Mouse (Mus musculus): ENCODE results near the gene Selenon. TPM values are rescaled to one million over a fixed set of nuclear protein-coding genes. Genes with fewer than 3 reads are reported as not detected.
A peak's percentile ranks its signal among the peaks of the same experiment; 100 is the strongest.

Selenon gene
- total RNA-seq, 1 experiment from 2014 or later = 35.2 TPM

- peak; percentile 68 for DNase-seq
These were observed 26.4 kb upstream of the Selenon start for GRCm38 (mm10) chr4:134578407-134578806.

DNA sequence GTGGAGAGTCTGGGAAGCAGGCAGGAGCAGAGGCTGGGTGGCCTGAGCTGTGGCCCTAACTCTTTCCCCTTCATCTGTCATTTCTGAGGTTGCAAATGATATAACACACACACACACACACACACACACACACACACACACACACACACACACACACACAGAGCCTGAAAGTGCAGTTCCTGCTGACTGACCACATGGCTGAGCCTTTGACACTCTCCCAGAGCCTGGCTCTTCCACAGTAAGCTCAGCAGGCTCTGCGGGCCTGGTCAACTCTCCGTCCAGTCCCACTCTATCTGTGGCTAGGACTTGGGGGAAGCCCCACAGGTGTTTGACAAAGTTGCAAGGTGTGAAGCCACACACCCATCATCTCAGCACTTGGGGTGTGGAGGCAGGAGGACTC is 25.3 kb upstream of the Selenon start:
- no peak for DNase-seq

DNA sequence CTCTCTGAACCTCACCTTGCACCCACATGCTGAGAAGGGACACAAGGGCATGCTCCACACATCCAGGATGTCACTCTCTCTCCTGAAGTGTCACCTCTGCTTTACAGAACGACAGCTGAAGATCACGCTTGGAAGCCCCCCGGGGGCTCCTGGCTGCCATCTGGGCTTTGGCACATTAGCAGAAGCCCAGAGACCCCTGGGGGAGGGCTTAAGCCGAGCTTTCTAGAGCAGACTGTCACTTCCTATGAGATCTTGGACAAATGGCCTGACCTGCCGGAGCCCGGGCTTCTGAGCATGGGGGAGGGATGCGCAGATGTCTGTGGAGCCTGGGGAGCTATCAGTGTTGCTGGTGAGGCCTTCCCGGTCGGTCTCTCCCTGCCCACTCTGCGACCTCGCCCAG is 23.5 kb upstream of the Selenon start:
- no peak for DNase-seq

GRCm38 (mm10) chr4:134572449-134573300 is 20.7 kb upstream of the Selenon start:
- DNase-seq = no peak

- DNase-seq = no peak
These were observed 18.9 kb upstream of the Selenon start for GRCm38 (mm10) chr4:134570704-134571451.

DNA sequence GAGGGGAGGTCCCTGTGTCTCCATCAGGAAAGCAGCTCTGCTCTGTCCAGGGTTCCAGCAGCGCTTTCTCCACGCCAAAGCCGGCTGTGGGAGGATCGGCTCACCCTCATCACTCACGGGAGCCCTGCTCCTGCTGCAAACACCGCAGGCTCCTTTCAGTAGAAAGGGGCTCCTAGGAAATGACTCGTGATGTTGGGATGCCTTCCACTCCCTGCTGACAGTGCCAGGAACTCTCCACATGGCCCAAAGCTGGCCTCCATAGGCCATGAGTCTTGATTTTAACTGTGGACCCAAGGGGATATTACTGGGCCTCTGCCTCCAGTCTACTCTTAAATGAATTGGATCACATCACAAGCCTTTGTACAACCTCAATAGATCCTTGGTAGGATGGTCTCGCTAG is 17.9 kb upstream of the Selenon start:
- DNase-seq = no peak

DNA sequence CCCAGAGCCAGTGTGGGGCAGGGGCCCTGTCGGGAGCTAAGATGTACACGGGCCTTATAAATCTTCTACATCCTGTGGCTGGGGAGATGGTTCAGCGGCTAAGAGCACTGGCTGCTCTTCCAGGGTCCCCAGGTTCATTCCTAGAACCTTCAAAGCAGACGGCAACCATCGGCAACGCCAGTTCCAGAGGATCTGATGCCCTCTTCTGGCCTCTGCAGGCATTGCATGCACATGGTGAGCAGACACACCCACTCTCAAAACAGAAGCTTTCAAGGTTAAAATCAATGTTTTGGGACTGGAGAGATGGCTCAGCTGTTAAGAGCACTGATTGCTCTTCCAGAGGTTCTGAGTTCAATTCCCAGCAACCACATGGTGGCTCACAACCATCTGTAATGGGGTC is 17.2 kb upstream of the Selenon start:
- no peak for DNase-seq

DNA sequence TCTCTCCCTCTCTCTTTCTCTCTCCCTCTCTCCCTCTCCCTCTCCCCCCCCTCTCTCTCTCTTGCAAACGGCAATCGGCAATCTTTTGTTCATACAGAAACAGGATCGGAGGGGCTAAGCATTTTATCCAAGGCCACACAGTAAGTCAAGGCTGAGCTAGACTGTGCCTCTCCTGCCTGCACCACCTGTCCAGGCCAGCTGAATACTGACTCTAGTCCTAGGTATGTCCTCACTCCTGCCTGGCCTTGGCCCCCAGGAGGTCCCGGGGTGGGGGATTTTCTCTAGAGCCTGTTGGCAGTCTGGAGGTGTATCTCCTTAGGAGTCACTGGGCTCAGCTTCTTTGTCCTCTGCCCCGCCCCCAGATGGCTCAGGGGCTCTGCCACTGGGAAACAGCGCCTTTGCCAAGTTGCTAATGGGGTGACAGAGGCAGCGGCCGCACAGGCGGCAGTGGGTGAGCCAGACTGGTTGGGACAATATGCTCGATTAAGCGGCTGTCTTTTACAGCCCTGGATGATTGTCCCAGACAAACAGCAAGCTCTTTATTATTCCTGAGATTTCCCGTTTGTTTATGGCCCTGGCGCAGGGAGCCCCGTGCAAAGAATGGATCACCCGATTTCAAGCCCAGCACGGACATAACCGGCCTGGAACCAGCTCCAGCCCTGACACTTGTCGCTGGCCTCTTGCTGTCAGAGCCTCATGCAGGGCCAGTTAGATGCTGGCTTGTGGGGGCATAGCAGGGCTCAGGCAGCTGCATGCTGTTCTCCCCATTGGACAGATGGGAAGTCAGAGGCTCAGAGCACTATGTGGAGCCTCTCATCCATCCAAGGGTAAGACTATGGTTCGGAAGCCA is 15.6 kb upstream of the Selenon start:
- peak; percentile 39 for DNase-seq

DNA sequence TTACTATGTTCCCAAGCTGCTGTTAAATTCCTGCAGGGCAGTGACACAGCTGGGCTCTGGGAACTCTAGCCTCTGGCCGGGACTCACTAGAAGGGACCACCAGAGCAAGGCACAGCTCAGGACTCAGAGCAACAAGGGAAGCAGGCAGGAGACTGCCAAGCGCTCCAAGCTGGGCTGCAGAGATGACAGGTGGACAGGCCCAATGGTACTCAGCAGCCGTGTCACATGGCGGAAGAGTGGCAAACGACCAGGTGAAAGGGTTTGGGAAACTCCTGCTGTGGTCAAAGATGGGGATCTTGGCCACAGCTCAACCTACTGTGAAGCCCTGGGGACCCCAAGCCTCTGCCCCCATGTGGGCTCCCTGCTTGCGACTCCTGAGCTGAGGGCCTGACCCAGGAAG is 12.1 kb upstream of the Selenon start:
- DNase-seq = no peak

DNA sequence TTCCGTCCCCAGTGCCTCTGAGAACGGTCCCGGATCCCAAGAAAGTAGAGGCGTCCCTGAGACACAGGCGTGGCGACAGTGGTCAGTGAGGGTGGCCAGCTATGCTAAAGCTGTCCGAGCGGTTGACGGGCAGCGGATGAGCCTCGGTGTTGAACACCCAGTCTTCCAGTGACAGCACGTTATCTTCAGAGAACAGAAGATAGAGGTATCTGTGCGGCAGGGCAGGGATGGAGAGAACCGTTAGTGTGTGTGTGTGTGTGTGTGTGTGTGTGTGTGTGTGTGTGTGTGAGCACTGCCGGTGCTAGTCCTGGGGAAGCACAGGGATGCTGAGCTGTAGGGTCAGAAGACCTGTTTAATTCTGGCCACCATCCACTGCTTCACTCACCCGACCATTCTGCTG is 11.7 kb upstream of the Selenon start:
- no peak for DNase-seq

DNA sequence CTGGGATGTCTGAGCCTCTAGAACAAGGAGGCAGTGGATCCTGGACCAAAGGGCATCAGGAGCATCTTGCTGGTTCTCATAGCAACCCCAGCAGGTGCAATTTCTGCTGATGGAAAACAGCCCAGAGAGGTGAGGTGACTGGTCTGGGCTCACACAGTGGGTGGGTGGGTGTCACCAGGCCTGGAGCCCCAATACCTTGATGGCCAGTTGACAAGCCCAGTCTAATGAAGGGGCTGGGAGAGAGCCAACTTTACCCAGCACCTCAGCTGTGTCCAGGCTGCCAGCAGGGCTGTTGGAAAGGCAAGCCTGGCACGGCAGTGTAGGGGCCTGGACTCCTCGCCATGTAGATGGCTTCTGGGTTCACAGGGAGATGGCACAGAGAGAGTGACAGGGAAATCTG is 10.0 kb upstream of the Selenon start:
- DNase-seq = no peak

DNA sequence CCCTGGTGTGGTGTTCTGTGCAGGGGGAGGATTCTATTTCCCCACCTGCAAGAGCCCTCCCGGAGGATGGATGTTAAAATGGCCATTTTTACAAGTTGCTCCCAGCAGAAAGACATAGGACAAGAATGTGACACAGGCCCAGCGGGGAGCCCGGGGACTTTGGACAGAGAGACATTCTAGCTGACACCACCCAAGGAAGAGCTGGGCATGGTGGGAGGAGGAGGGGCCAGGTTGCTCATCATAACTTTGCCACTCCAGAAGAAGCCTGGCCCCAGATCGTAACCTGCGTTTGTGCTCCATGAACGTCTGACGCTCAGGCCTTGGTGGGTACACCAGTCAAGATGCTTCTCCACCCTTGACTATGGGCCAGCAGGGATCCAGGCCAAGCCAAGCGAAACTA is 8.7 kb upstream of the Selenon start:
- DNase-seq = peak; percentile 38

DNA sequence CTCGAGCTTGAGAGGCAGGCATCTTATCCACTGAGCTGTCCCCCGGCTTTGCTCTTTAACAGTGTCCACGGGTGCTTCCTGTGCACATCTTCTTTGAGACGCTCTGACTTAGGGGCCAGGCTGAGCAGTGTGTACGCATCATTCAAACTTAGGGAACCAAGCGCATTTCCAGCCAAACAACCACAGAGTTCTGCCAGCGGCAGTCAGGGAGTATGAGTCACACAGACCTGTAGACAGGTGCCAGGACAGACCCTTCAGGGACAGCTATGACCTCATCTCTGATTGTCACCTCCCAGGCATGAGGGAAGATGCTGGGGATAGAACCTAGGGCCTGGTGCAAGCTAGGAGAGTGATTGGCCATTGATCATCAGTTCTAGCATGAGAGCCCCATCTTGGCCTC is 7.2 kb upstream of the Selenon start:
- no peak for DNase-seq

- DNase-seq = no peak
These were observed 6.7 kb upstream of the Selenon start for GRCm38 (mm10) chr4:134558570-134559113.

DNA sequence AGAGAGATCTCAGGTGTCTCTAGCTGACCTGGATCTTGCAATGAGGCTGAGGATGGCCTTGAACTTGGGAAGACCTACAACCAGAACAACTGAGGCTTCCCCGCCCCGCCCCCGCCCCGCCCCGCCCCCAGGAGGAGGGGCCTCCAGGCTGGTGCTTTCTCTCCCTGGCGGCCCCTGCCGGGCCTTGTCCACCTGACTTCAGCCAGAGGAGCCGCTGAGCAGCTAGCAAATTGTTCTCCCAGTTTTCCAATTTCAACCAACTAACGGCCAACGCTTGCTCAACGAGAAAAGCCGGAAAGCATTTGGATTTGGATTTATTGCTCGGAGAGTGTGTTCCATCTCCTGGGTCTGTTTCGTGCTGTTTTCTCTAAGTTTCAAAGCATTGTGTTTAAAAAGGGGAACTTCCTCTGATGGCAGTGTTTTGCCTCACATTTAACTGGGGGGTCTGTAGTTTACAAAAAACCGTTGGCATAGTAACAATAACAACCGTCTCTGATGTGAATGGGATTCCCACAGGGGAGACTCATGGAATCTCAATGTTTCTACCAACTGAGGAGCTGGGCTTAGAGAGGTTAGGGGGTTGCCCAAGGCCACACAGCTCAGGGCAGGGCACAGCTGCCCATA is 5.8 kb upstream of the Selenon start:
- DNase-seq = no peak

- DNase-seq = peak; percentile 61
These were observed 4.1 kb upstream of the Selenon start for GRCm38 (mm10) chr4:134555956-134556580.

GRCm38 (mm10) chr4:134553631-134554030 is 1.7 kb upstream of the Selenon start:
- no peak for DNase-seq

DNA sequence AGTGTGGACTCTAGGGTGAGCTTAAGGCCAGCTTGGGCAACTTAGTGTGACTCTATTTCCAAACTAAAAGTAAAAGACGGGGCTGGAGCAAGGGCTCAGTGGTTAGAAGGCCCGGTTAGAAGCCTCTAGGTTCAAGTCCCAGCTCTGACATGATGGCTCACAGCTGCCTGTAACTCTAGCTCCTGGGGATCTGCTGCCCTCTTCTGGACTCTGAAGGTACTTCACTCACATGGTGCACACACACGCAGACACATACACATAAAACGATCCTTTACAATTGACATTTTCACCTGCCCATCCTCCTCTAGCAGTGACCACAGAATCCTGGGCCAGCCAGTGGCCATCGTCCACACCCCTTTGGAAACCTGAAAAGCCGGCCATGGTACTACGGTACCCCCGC is 2.1 kb downstream of the Selenon start:
- DNase-seq = no peak

- DNase-seq = no peak
These were observed 3.6 kb downstream of the Selenon start for GRCm38 (mm10) chr4:134548169-134548938.

All from adrenal gland, postnatal 25 days (tissue).